Mouse (Mus musculus): Measurements from ENCODE around the gene Esp1.

DNA sequence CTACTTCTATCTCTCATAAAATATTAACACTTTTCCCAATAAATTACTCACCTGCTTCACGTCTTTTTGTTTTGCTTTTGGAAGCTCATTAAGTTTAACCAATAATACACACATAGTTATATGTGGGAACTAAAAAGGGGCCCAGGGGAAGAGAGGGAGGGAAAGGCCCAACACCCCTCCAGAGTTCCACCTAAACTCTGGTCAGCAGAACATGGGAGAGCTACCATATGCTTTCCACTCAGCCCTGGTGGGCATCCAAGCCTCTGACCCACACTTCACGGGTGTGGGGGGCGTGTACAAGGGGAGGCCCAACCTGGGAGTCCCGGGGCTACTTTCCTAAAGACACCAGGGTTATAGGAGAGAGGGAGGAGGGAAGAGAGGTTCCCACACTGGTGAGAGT, 4.8 kb downstream of the Esp1 start:
- TF ChIP-seq POLR2A (IDR thresholded peaks at IDR 0.05; ENCODE audit: extremely low read depth, insufficient read depth, low read length), result no peak
- no peak for TF ChIP-seq CTCF (IDR thresholded peaks at IDR 0.05; ENCODE audit: low read depth, low read length)
